Mouse (Mus musculus) erythroblast, adult 5-6 weeks (primary cell): ENCODE measurements around the gene Mbnl1. TPM values are rescaled to one million over a fixed set of nuclear protein-coding genes. Genes with fewer than 3 reads are reported as not detected.

Source experiments
- ATAC-seq: replicated peaks from 2 replicates; pipeline ENCODE4 v1.8.0; 2016; ENCODE audit warnings: moderate number of reproducible peaks, mild to moderate bottlenecking, moderate TSS enrichment, inconsistent platforms; ENCODE audit not compliant: poor library complexity, low FRiP score, severe bottlenecking
- total RNA-seq, 2 experiments: library from RNA; stranded (forward) in 1 of 2; stranded (reverse) in 1 of 2; fragments of 150-400 nt in 1 of 2; fragments of 200-764, 138-1000 nt in 1 of 2; gene quantifications; 2 replicates each; pipeline versions ENCODE4 v1.2.3 to v1.2.4; 2015 to 2017; ENCODE audit warnings: low replicate concordance in 2 of 2

The Mbnl1 gene
- total RNA-seq, 2 experiments from 2014 or later: 225 to 271 TPM

GRCm38 (mm10) chr3:60587149-60587548 is 114.5 kb downstream of the Mbnl1 start:
- no peak for ATAC-seq

- no peak for ATAC-seq
Observed at GRCm38 (mm10) chr3:60589361-60589760, 116.7 kb downstream of the Mbnl1 start.

DNA sequence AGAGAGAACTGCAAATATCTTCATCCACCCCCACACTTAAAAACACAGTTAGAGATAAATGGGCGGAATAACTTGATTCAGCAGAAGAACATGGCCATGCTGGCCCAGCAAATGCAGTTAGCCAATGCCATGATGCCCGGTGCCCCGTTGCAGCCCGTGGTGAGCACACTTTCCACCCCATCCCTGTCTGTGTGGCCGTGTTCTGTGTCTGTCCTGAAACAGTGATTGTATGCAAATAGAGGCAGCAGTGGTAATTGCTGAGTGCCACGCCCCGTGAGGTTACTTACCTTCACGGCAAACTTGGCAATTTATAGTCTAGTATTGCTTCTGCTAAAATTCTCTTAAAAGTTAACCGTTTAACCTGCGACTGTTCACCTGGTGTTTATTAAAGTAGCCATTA is 123.0 kb downstream of the Mbnl1 start:
- ATAC-seq: no peak

GRCm38 (mm10) chr3:60596985-60597384 is 124.4 kb downstream of the Mbnl1 start:
- ATAC-seq: no peak

DNA sequence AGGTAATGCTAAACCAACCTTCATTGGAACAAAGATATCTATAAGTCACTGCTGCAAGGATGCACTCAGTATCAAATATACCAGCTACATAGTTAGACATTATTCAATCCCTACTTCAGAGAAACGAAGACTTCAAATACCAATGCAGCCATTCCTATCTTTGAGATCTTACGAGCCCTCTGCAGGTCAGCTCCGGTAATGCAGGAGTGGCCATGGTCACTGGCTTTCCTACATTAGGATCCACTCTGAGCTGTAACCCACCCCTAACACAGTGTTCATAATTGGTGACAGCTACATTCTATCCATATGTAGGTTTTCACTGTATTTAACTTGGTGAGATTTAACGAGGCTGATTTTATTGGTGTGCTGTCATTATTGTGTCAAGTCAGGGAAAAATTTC is 129.1 kb downstream of the Mbnl1 start:
- peak; percentile 82 for ATAC-seq

GRCm38 (mm10) chr3:60602923-60603549 is 130.4 kb downstream of the Mbnl1 start:
- peak; percentile 69 for ATAC-seq

DNA sequence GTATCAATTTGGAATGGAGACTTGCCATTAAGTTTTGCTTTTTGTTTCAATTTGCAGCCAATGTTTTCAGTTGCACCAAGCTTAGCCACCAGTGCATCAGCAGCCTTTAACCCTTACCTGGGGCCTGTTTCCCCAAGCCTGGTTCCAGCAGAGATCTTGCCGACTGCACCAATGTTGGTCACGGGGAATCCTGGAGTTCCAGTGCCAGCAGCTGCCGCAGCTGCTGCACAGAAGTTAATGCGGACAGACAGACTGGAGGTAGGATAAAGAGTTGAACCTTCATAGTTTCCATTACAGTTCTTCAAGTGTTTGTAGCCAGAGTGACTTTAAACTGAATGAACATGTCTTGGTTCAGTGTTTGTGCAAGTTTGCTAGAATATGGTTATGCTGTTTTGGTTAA is 131.0 kb downstream of the Mbnl1 start:
- no peak for ATAC-seq

- ATAC-seq: no peak
Observed at GRCm38 (mm10) chr3:60604205-60604604, 131.6 kb downstream of the Mbnl1 start.

GRCm38 (mm10) chr3:60608952-60609403 is 136.3 kb downstream of the Mbnl1 start:
- ATAC-seq: peak; percentile 80

- peak; percentile 60 for ATAC-seq
Observed at GRCm38 (mm10) chr3:60611839-60612238, 139.2 kb downstream of the Mbnl1 start.

DNA sequence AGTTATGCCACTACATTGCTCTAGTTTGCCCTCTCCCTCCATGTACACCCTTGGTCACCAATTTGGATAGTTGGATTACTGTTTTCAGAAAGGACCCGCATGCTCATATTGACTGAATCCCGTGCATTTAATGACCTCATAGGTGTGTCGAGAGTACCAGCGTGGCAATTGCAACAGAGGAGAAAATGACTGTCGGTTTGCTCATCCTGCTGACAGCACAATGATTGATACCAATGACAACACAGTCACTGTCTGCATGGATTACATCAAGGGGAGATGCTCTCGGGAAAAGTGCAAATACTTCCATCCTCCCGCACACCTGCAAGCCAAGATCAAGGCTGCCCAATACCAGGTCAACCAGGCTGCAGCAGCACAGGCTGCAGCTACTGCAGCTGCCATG is 140.5 kb downstream of the Mbnl1 start:
- no peak for ATAC-seq

DNA sequence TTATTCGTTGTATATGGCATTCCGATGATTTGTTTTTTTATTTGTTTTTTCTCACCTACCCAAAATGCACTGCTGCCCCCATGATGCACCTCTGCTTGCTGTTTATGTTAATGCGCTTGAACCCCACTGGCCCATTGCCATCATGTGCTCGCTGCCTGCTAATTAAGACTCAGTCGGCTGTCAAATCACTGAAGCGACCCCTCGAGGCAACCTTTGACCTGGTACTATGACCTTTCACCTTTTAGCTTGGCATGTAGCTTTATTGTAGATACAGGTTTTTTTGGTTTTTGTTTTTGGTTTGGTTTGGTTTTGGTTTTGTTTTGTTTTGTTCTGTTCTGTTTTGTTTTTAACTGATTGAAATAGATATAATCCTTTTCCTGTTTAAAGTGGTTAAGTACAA is 141.9 kb downstream of the Mbnl1 start:
- ATAC-seq: no peak

DNA sequence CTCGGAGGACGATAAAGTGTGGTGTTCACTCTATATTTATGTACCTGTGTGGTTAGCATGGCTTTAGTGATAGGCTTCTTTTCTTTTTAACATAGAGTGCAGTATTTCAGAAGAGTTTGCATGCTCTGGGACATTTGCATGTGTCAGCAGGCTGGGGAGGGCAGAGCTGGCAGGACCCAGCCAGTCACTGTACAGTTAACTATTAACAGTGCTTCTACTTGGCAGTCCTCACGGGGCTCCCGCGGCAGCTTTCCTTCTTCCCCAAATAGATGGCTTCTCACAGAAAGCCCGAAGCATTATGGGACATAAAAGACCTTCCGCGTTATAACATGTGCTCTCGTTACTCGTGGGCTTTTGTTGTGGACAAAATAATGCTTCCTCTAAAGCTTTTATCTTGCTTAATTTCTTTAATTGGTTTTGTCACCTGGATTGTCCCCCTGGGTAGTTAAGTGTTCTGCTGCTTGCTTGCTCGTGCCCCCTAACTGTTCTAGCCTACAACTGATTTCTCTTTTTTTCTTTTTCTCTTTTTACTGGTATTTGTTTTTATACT is 142.5 kb downstream of the Mbnl1 start:
- ATAC-seq: no peak

DNA sequence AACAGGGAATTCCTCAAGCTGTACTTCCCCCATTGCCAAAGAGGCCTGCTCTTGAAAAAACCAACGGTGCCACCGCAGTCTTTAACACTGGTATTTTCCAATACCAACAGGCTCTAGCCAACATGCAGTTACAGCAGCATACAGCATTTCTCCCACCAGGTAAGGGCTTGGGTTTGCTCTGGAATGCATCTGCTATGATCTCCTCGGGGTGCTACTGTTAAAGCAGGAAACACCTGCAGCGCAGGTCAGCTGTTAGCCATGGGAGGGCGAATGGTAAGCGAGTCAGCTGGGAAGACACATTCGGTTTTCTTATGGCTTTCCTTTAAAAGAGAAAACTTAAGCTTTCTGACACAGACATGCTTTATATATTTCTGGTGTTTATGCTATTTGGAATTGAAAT is 143.0 kb downstream of the Mbnl1 start:
- no peak for ATAC-seq

- ATAC-seq: 0 out of 2 replicates have a peak, but pooled peaks have one; percentile 43
Observed at GRCm38 (mm10) chr3:60616147-60616546, 143.5 kb downstream of the Mbnl1 start.

DNA sequence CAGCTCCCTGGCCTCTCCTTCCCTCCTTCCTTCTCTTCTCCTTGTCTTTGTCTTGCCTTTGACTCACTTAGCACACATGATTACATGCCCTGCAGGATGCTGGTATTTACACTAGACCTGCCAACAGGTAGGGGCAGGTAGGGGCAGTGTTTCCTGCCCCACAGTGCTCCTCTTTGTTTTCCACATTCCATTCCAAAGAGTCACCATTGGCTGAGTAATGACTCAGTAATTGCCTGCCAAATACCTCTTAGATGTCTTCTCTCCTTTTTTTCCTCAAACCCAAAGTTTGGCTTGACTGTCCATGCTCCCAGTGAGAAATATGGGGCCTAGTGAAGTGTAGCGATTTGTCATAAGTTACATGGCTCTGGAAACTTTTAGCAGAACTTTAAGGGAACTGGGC is 145.0 kb downstream of the Mbnl1 start:
- no peak for ATAC-seq

- ATAC-seq: no peak
Observed at GRCm38 (mm10) chr3:60620236-60620635, 147.6 kb downstream of the Mbnl1 start.

DNA sequence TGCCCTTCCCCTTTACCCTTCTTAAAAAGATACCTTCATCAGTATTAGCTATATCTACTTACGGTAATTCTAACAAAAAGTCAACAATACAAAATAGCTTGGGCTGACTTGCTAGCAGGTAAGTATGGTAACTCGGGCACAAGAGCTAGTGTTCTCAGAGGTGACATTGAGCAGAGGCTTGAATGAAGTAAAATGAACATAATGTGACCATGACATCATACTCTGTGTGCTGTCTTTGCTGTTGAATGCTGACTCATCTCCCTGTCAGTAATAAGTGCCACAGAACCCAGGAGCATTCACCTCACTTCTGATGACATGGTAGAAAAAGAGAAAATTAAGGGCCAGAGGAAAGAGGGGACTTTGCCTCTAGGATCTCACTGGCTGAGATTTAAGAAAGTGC is 158.6 kb downstream of the Mbnl1 start:
- no peak for ATAC-seq

DNA sequence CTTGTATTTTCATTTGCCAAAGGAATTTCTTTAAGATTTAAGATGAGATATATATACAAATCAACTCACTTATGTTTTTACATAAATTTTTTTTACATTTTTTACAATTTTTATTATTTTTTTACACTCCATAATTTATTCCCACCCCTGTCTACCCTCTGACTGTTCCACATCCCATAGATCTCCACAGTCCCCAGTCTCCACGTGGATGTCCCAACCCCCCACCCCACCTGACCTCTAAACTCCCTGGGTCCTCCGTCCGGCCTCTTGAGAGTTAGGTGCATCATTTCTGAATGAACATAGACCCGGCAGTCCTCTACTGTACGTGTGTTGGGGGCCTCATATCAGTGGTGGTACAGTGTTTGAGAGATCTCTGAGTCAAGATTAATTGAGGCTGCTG is 159.1 kb downstream of the Mbnl1 start:
- no peak for ATAC-seq

- ATAC-seq: no peak
Observed at GRCm38 (mm10) chr3:60632796-60633466, 160.3 kb downstream of the Mbnl1 start.

GRCm38 (mm10) chr3:60638530-60638929 is 165.9 kb downstream of the Mbnl1 start:
- ATAC-seq: no peak
